Mouse (Mus musculus) brain, adult 2 months (tissue): ENCODE measurements at regions not wholly inside any gene's neighbourhood (a gene's known extent, or its start where the extent isn't known, plus 50 kb on each side); places are given as distances from the start of the nearest gene placed in this dataset.

Source experiments
- DNase-seq: peaks from one replicate; pipeline ENCODE4 v3.0.0; 2011; ENCODE audit warnings: low read depth, low spot score

DNA sequence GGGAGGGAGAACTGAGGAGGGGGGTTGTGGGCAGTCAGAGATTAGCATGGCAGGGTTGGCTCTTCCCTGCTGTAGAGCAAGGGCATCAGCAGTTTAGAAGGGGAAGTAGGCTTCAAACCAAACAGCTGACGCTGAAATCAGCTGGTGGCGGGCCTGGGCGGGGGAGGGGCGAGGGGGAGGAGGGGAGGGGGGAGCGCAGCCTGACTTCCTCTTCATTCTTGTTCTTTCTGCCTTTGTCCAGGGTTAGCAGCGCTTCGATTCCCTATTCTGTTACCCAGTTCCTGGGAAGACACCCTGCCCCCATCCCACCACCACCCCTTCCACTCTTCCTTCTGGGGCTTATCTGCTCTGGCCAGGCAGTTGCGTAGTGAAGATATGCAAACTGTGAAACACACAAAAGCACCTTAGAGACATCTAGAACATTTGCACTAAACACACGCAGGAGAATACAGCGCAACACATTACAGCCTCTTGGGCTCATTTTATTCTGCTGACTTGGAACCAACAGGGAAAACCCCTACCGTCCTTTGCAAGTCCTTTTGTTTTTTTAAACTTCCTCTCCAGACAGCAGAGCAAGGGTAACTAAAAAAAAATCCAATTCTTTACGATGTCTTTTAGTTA, 93.3 kb upstream of the Marcks start:
- DNase-seq: peak; percentile 46

GRCm38 (mm10) chr10:37231159-37231558, 92.4 kb upstream of the Marcks start:
- no peak for DNase-seq

DNA sequence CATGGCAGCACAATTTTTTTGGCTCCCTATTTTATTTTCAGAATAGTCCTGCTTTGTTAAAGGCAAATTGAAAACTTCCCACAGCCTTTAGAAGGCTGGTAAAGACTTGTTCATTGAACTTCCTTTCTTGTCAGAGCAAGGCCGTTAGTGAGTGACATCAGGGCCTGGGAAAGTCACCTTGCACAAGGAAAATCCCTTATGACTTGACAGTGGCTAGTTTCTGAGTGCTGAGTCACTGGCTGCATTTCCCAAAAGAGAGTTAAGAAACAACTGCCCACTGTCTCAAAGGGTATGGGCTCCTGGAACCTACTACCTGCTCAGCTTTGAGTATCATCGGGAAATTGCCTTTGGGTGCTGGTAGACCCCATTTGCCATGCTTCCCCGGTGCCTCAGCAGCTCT, 89.2 kb upstream of the Marcks start:
- no peak for DNase-seq

DNA sequence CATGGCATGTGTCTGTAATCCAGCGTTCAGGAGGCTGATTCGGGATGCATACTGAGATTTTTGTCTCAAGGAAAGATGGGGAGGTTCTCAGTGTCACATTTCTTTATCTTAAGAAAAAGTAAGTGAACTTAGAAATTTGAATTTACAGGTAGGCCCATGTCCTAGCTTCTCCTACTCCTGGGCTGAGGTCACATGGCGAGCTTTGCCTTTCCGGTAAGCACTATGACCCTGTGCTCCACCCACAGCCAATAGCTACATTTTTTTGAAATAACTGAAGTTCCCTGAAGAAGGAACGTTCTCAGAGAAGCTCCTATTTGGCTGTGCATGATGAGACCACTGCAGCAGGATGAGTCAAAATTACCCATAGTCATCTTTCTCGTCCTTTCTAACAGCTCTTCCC, 83.0 kb upstream of the Marcks start:
- DNase-seq: no peak

GRCm38 (mm10) chr10:37220434-37220833, 81.7 kb upstream of the Marcks start:
- no peak for DNase-seq

DNA sequence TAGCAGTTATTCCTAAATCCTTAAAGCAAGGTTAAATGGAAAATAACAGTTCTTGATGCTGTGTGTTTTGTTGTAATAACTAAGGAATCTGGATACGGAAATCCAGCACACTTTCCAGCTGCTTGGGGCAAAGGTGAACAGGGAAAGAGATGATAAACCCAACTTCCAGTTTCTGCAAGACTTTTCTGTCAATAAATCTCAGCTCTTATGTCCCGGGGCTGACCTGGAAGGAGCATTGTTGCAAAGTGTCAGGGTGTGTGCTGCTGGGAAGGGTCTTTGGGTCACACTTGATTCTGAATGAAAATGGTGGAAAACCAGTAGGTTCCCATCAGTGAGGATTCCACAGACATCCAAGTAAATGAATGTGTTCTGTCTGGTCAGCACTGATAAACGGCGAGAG, 81.2 kb upstream of the Marcks start:
- DNase-seq: no peak

DNA sequence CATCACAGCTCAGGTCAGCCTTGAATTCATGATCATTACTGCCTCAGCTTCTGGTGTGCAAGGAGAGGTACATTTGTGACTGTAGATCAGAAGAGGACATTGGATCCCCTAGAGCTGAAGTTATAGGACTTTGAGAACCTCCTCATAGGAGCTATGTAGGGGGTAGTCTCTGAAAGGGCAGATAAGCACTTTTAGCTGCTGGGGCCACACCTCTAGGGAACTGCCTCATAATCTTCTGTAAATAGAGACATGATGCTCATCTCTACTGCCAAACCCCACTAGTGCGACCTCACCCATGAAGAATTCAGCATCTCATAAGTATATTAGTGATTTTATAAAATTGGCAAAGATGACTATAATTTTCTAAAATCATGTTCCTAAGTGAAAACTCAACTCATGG, 80.7 kb upstream of the Marcks start:
- DNase-seq: no peak

- no peak for DNase-seq
Observed at GRCm38 (mm10) chr10:37214656-37215055, 75.9 kb upstream of the Marcks start.

DNA sequence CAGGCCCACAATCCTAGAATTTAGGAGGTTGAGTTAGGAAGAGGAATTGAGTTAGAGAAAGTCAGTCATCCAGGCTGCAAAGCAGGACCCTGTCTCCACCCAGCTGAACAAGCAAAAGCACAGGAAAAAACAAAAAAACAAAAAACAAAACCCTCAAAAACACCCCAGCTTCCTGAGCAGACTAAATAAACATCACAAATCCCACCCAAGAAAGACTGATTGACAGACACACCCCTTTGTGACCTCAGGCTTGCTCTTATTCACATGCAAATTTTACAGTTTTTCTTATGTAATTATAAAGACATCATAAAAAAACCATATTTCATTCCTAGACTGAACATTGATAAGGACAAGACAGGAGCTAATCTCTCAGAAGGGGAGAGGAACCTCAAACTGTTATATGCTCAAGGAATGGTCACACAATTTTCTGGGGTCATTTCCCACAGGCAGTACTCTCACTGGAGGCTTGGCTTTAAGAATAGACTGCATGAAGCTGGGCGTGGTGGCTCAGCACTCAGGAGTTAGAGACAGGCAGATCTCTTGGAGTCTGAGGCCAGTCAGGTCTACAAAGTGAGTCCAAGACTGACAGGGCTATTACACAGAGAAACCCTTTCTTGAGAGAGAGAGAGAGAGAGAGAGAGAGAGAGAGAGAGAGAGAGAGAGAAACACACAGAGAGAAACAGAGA, 73.8 kb upstream of the Marcks start:
- no peak for DNase-seq

DNA sequence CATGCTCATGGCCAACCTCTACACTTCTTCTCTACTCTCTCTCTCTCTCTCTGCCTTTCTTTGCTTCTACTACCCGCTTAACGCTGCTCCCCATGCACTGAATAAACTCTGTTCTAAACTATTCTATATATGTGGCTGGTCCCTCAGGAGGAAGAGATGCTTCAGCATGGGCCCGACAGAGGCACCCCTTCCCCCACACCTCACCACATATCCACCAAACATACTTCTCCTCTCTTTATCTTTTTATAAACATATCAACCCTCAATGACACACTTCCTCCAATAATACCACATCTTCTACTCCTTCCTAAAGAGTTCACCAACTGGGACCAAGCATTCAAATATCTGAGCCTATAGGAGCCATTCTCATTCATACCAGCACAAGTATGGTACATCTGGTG, 72.6 kb upstream of the Marcks start:
- no peak for DNase-seq

DNA sequence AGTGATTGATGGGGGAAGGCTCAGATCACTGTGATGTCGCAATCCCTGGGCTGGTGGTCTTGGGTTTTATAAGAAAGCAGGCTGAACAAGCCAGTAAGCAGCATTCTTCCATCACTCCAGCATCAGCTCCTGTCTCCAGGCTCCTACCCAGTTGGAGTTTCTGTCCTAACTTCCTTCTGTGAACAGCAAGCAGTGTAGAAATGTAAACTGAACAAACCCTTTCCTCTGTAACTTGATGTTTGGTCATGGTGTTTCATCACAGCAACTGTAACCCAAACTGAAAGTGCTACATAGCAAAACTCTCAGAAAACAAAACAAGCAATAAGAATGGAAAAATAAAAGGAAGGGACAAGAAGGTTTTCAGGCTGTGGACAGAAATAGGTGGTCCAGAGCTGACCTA, 71.5 kb upstream of the Marcks start:
- no peak for DNase-seq

DNA sequence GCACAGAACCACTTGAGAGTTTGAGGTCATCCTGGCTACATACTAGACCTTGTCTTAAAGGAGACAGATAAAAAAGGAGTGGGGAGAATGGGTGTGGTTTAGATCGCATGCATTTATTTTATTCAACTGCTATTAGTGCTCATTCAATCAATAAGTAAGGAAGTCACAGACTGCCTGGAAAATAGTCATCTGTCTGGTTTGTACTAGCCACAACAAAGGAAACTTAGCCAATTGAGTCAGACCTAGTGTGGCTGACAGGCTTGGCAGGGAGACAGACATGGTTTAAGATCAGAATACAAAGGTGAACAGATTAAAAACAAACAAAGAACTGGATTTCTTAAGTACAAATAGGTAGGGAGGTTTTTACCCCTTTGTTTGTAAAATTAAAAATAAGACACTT, 68.3 kb upstream of the Marcks start:
- DNase-seq: no peak

GRCm38 (mm10) chr10:37206546-37206945, 67.8 kb upstream of the Marcks start:
- no peak for DNase-seq

GRCm38 (mm10) chr10:37203709-37204108, 65.0 kb upstream of the Marcks start:
- no peak for DNase-seq

GRCm38 (mm10) chr10:37194798-37195453, 56.2 kb upstream of the Marcks start:
- no peak for DNase-seq

DNA sequence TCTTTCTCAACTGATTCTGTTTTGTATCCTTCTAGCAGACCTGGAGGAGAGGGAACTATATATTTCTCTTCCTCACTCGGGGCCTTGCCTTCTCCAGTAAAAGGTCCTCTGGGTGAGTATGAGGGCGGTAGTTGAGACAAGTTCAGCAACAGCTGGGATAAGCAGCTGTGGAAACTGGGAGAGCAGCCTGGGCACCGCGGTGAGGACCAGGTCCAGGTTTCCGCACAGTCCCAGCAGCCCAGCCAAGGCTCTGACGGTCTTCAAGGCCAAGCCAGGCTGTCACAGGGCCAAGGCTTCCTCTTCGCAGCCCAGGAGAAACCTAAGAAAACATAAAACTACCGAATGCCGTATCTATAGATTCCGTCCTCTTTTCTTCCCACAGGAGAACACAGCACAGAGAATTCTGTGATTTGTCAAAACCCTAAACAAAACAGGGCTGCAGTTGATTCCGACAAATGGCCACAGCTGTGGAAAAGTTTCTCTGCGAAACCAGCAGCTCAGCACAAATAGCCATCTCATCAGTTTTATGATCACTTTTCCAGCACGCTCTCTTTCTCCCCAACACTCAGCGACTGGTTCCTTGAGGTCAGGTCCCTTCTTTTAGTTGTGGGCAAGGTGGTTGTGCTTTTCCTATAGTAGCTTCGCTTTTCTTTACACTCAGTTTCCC, 55.5 kb upstream of the Marcks start:
- DNase-seq: no peak

DNA sequence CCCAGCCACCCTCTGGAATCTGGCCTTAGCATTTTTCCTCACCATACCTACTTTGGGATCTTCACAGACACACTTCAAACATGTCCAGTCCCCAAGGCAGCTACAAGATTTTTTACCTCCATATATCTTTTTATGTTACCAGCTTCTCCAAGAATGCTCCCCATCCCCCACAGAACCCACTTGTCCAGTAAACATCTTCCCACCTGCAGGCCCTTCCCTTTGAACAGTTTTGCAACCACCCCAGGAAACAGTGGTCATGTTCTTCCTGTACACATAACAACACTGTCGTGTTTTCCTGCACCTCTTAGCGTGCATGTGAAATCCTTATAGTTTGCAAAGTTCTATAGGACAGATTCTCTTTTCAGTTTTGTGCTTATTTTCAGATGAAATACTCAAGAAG, 53.9 kb upstream of the Marcks start:
- no peak for DNase-seq

- peak; percentile 54 for DNase-seq
Observed at GRCm38 (mm10) chr10:37190092-37190491, 51.4 kb upstream of the Marcks start.
